Mouse (Mus musculus) forebrain, embryonic 16.5 days (tissue): ENCODE results near the gene Gsg1l. TPM values are rescaled to one million over a fixed set of nuclear protein-coding genes. Genes with fewer than 3 reads are reported as not detected.
A peak's percentile ranks its signal among the peaks of the same experiment; 100 is the strongest.

ENCODE experiments used
- ATAC-seq: fragments of 200-750 bp; cut with Nextera tagmentation; 2 replicates; pipeline ENCODE4 v1.8.0; 2017; ENCODE audit warnings: mild to moderate bottlenecking, moderate library complexity
- H3K27ac ChIP-seq: fragments of 300-500 bp; sonication (generic); 2 replicates; pipeline ENCODE4 v1.5.1; 2014; ENCODE audit warnings: low read length, control low read depth
- H3K27me3 ChIP-seq: fragments of 300-500 bp; sonication (generic); replicated peaks from 2 replicates; pipeline ENCODE4 v1.6.1; 2014; ENCODE audit warnings: low read length; ENCODE audit not compliant: control insufficient read depth, insufficient read depth
- H3K36me3 ChIP-seq: fragments of 300-500 bp; sonication (generic); 2 replicates; pipeline ENCODE4 v1.6.1; 2014; ENCODE audit not compliant: control insufficient read depth, insufficient read depth
- H3K4me1 ChIP-seq: fragments of 300-500 bp; sonication (generic); replicated peaks from 2 replicates; pipeline ENCODE4 v1.6.1; 2014; ENCODE audit warnings: low read length; ENCODE audit not compliant: control insufficient read depth, insufficient read depth
- H3K4me2 ChIP-seq: fragments of 300-500 bp; sonication (generic); 2 replicates; pipeline ENCODE4 v1.6.1; 2014; ENCODE audit warnings: mild to moderate bottlenecking, low read length, control low read depth
- H3K4me3 ChIP-seq: fragments of 300-500 bp; sonication (generic); replicated peaks from 2 replicates; pipeline ENCODE4 v1.5.1; 2014; ENCODE audit warnings: mild to moderate bottlenecking, low read length, control low read depth
- H3K9ac ChIP-seq: fragments of 300-500 bp; sonication (generic); replicated peaks from 2 replicates; pipeline ENCODE4 v1.6.1; 2014; ENCODE audit warnings: low read depth, low read length, control low read depth
- H3K9me3 ChIP-seq: fragments of 300-500 bp; sonication (generic); 2 replicates; pipeline ENCODE4 v1.6.1; 2016; ENCODE audit warnings: low read length; ENCODE audit not compliant: control insufficient read depth
- WGBS: fragments of 180-500 bp; shearing (Covaris S2); extraction: QIAGEN DNeasy Blood & Tissue Kit; methylation state at CpG from one replicate; pipeline ENCODE4 v1.1.7; 2014; 5-methylcytosine and 5-hydroxymethylcytosine counted together
- polyA plus RNA-seq: library from polyadenylated mRNA; unstranded; fragments of >200 nt; fragmentation: Nextera tagmentation; extraction: Ambion mirVana; gene quantifications from 2 replicates; pipeline ENCODE4 v1.2.1, GENCODE M21; 2015

Gene Gsg1l
- polyA plus RNA-seq, 1 experiment from 2014 or later = 6.1 TPM

GRCm38 (mm10) chr7:126040794-126041526 lies 41.3 kb downstream of the Gsg1l start:
- H3K4me3 ChIP-seq = no peak overlapping the region
- peak overlapping the region; percentile 20 for H3K4me2 ChIP-seq
- 0 out of 2 replicates have a peak, but pooled peaks cover 2% of the 10 kb centered on the region for H3K27me3 ChIP-seq
- no peaks in the 10 kb centered on the region; the same call in 1 of the 2 replicates for H3K36me3 ChIP-seq
- H3K27ac ChIP-seq = 0 out of 2 replicates have a peak overlapping the region, but pooled peaks have one; percentile 54
- 46% methylated on average over 18 of the region's 18 CpGs for WGBS
- H3K9ac ChIP-seq = no peak overlapping the region
- peaks cover 25% of the 10 kb centered on the region for H3K4me1 ChIP-seq
- ATAC-seq = peak; percentile 87
- H3K9me3 ChIP-seq = no peaks in the 10 kb centered on the region

GRCm38 (mm10) chr7:126039847-126040246 lies 42.4 kb downstream of the Gsg1l start:
- no peak overlapping the region for H3K27ac ChIP-seq
- no peaks in the 10 kb centered on the region for H3K9me3 ChIP-seq
- H3K4me1 ChIP-seq = peaks cover 32% of the 10 kb centered on the region
- 89% methylated on average over 5 of the region's 5 CpGs for WGBS
- no peak overlapping the region for H3K9ac ChIP-seq
- H3K36me3 ChIP-seq = no peaks in the 10 kb centered on the region; the same call in 1 of the 2 replicates
- 0 out of 2 replicates have a peak, but pooled peaks cover 2% of the 10 kb centered on the region for H3K27me3 ChIP-seq
- H3K4me2 ChIP-seq = no peak overlapping the region
- ATAC-seq = no peak
- H3K4me3 ChIP-seq = no peak overlapping the region

GRCm38 (mm10) chr7:126039247-126039835 lies 42.9 kb downstream of the Gsg1l start:
- H3K4me2 ChIP-seq = peak overlapping the region; percentile 1
- ATAC-seq = no peak

GRCm38 (mm10) chr7:126038366-126039246 lies 43.6 kb downstream of the Gsg1l start:
- Histone ChIP-seq H3K9ac (peak overlapping the region; percentile 36), H3K36me3 (no peaks in the 10 kb centered on the region), H3K27ac (peak overlapping the region; percentile 67), H3K4me3 (no peak overlapping the region), H3K4me1 (peaks cover 40% of the 10 kb centered on the region), H3K27me3 (0 out of 2 replicates have a peak, but pooled peaks cover 2% of the 10 kb centered on the region), H3K4me2 (peak overlapping the region; percentile 1), H3K9me3 (no peaks in the 10 kb centered on the region)
- WGBS = 19% methylated on average over 25 of the region's 25 CpGs
- ATAC-seq = peak; percentile 18

More at GRCm38 (mm10) chr7:126039247-126039835, 42.9 kb downstream of the Gsg1l start:
- Histone ChIP-seq H3K27ac (peak overlapping the region; percentile 67), H3K27me3 (0 out of 2 replicates have a peak, but pooled peaks cover 2% of the 10 kb centered on the region), H3K36me3 (no peaks in the 10 kb centered on the region), H3K4me1 (peaks cover 37% of the 10 kb centered on the region), H3K9me3 (no peaks in the 10 kb centered on the region), H3K9ac (peak overlapping the region; percentile 36), H3K4me3 (no peak overlapping the region)
- WGBS = 82% methylated on average over 5 of the region's 5 CpGs

- Histone ChIP-seq H3K27me3 (no peaks in the 10 kb centered on the region), H3K9ac (no peak overlapping the region), H3K4me2 (no peak overlapping the region), H3K4me3 (no peak overlapping the region), H3K36me3 (no peaks in the 10 kb centered on the region), H3K4me1 (peaks cover 50% of the 10 kb centered on the region), H3K9me3 (no peaks in the 10 kb centered on the region), H3K27ac (no peak overlapping the region)
- ATAC-seq = peak; percentile 34
- 38% methylated on average over 3 of the region's 3 CpGs for WGBS
These were observed 46.9 kb downstream of the Gsg1l start for GRCm38 (mm10) chr7:126035332-126035731.

- Histone ChIP-seq H3K4me3 (no peak overlapping the region), H3K4me2 (no peak overlapping the region), H3K27me3 (no peaks in the 10 kb centered on the region), H3K4me1 (peaks cover 35% of the 10 kb centered on the region), H3K9me3 (no peaks in the 10 kb centered on the region), H3K27ac (peak overlapping the region; percentile 71), H3K9ac (no peak overlapping the region), H3K36me3 (no peaks in the 10 kb centered on the region)
- WGBS = 56% methylated on average over 5 of the region's 5 CpGs
- peak; percentile 74 for ATAC-seq
These were observed 49.4 kb downstream of the Gsg1l start for GRCm38 (mm10) chr7:126032776-126033209.

- H3K27me3 ChIP-seq = no peaks in the 10 kb centered on the region
- WGBS = 73% methylated on average over 3 of the region's 3 CpGs
- 0 out of 2 replicates have a peak, but pooled peaks have one; percentile 16 for ATAC-seq
- H3K27ac ChIP-seq = peak overlapping the region; percentile 71
- no peaks in the 10 kb centered on the region for H3K36me3 ChIP-seq
- no peak overlapping the region for H3K4me3 ChIP-seq
- H3K9ac ChIP-seq = no peak overlapping the region
- H3K4me2 ChIP-seq = no peak overlapping the region
- H3K9me3 ChIP-seq = no peaks in the 10 kb centered on the region
- H3K4me1 ChIP-seq = peaks cover 33% of the 10 kb centered on the region
These were observed 49.9 kb downstream of the Gsg1l start for GRCm38 (mm10) chr7:126032365-126032755.

GRCm38 (mm10) chr7:126031598-126032364 lies 50.4 kb downstream of the Gsg1l start:
- Histone ChIP-seq H3K27ac (peak overlapping the region; percentile 71), H3K27me3 (no peaks in the 10 kb centered on the region), H3K4me3 (no peak overlapping the region), H3K9ac (no peak overlapping the region), H3K4me2 (no peak overlapping the region), H3K9me3 (no peaks in the 10 kb centered on the region), H3K4me1 (peaks cover 33% of the 10 kb centered on the region), H3K36me3 (no peaks in the 10 kb centered on the region)
- ATAC-seq = peak; percentile 65
- WGBS = 43% methylated on average over 10 of the region's 10 CpGs
